Mouse (Mus musculus) adrenal gland, postnatal 25 days (tissue): ENCODE measurements at regions not wholly inside any gene's neighbourhood (a gene's known extent, or its start where the extent isn't known, plus 50 kb on each side); places are given as distances from the start of the nearest gene placed in this dataset.

ENCODE experiments used
- DNase-seq: peaks from one replicate; pipeline ENCODE4 v3.0.0; 2021; ENCODE audit warnings: mixed read lengths

DNA sequence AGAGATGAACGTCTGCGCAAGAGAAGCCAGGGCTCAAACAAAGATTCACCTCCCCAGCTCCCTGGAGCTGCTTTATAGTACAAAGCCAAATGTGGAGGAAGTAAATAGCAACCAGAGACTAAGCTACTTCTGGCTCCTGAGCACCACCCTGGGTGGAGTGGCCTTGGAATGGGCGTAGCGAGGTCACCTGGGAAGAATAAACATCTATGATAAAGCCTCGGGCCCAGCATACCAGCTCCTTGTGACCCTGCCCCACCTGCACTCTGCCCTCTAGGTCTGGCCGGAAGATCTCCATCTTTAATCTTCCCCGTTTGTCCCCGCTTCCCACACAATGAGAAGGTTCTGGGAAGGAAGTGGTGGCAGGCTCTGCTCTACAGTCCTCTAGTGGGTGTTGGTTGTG is 61.0 kb upstream of the Ptpn3 start:
- no peak for DNase-seq

DNA sequence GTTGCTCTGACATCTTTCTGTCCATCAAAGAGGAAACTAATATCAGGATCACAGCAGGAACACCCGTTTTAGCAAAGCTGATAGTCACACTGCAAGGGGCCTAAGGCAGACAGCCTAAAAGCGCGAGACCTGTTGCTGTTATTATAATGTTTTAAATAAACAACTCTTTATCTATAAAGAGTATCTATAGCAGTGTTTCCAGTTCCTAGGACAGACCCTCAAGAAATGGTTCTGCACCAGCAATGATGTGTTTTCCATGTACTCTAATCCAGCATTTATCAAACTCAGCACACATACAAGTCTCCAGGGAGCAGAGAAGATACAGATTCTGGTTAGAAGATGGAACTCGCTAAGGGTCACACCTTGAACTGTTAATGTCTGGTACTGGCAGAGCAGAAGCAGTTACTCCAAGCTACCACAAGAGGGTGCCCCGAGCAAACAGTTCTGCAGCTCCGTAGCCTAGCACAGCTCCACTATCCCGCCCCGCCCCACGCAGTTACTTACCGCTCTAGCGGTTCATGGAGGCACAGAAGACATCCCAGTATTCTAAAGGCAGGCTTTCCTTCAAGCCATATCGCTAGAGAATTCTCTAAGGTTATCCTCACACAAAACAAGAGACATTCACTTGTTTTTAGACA is 64.2 kb upstream of the Palm2 start:
- DNase-seq: peak; percentile 77

DNA sequence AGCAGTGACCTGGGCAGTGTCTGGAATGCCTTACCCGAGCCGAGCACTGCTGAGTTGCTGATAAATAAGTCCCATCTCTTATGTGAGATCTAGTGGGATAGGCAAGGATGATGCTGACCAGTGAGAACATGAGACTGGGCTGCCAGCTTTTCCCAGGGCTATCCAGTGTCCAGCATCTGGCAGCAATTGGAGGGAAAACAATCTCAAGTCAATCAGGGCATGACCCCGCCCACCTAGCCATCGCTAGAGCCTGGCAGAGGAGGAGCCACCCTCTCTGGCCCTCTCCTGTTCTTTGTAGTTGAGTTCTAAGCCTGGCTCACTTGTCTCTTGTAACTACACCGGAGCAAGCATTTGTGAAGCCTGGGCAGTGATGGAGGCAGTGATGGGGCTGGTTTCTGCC is 56.2 kb upstream of the Palm2 start:
- DNase-seq: no peak

DNA sequence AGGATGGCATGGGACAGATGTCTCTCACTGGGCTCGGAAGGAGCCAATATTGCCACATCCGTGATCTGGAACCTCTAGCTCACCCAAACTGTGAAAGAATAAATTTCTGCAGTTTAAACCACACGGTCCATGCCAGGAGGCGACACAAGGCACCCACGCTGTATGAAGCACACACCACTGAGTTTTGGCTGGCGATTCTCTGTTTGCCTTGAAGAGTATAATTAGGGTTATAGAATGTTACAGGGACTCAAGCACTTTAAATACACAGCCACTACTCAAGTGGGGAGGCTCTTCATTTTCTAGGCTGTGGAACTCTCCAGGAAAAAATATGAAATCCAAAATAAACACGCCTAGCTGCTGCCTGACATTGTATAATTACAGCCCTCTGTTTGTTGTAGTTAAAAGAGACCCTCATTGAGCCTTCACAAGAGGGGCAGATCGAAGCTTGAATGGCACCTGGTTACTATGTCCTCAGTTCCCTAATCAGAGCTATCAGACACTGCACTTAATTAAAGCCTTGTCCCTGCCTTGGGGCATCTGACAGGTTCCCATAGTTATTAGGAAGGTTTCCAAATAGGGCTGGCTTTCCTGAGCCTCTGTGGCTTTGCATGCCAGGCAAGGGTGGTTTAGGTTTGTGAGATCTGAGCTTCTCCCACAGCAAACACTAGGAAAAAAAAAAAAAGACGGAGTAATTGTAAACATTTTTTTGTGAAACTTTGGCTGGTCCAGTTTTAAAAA is 53.8 kb upstream of the Palm2 start:
- no peak for DNase-seq

DNA sequence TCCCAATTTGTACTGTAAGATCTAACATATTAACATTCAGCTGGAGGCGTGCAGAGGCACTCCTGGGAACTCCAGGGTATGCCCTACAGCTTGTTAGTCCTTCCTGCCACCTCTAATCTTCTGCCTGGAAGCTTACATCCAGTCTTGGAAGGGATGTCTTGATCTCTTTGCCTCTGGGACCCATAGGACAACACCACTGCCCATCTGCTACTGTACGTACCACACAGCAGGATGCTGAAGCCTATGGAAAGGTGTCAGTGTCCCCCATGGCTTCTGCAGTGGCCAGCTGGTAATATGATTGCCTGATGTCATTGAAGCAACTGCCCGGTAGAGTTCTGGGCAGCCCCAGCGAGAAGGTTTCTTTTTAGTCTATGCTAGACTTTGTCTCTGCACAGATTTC is 52.7 kb upstream of the Palm2 start:
- no peak for DNase-seq
